Mouse (Mus musculus) skeletal muscle tissue, postnatal 0 days (tissue): ENCODE data around the gene Ifi205. TPM values are rescaled to one million over a fixed set of nuclear protein-coding genes. Genes with fewer than 3 reads are reported as not detected.

Experiments used
- polyA plus RNA-seq: library from polyadenylated mRNA; unstranded; fragments of >200 nt; fragmentation: Nextera tagmentation; extraction: Ambion mirVana; gene quantifications from 2 replicates; pipeline ENCODE4 v1.2.1, GENCODE M21; 2015

The Ifi205 gene
- polyA plus RNA-seq = 0.53 and 1.0 TPM in 2 replicates

GRCm38 (mm10) chr1:174031698-174032097 lies at the start of gene Ifi205:
Gene Ifi205 (minus strand): TSS chr1:174031810.

GRCm38 (mm10) chr1:174066305-174066704 lies 34.7 kb upstream of the Ifi205 start, which contains the start of gene Olfr430:
Gene Olfr430 (plus strand): TSS chr1:174066605.

GRCm38 (mm10) chr1:174048893-174049292 lies 17.3 kb upstream of the Ifi205 start, which contains the start of gene Olfr432:
Gene Olfr432 (plus strand): TSS chr1:174049205.

GRCm38 (mm10) chr1:174040523-174041177 lies 9.0 kb upstream of the Ifi205 start, which contains the start of gene Olfr433:
Gene Olfr433 (plus strand): TSS chr1:174040705.

GRCm38 (mm10) chr1:173982694-173983305 lies 48.8 kb downstream of the Ifi205 start, which contains the start of gene Ifi202b:
Gene Ifi202b (minus strand): TSS chr1:173982744.

Other genes starting within 250 kb of the Ifi205 start
- gene Ifi211, start 118.8 kb downstream of the Ifi205 start, polyA plus RNA-seq = 1.8 and 3.7 TPM in 2 replicates
- gene Mndal, start 89.3 kb downstream of the Ifi205 start, polyA plus RNA-seq = 5.9 and 10.4 TPM in 2 replicates
- 4.5 and 5.0 TPM in 2 replicates for gene Ifi203, start 89.1 kb downstream of the Ifi205 start, polyA plus RNA-seq
- 0.32 TPM in 1 of 2 replicates, not detected in the other for gene Ifi202b, start 49.1 kb downstream of the Ifi205 start, polyA plus RNA-seq
- not detected in 2 replicates for gene Olfr433, start 8.9 kb upstream of the Ifi205 start, polyA plus RNA-seq
- not detected in 2 replicates for gene Olfr432, start 17.4 kb upstream of the Ifi205 start, polyA plus RNA-seq
- gene Olfr430, start 34.8 kb upstream of the Ifi205 start, polyA plus RNA-seq = not detected in 2 replicates
- gene Olfr429, start 52.5 kb upstream of the Ifi205 start, polyA plus RNA-seq = not detected in 2 replicates
- gene Olfr427, start 65.1 kb upstream of the Ifi205 start, polyA plus RNA-seq = not detected in 2 replicates
- gene Olfr231, start 89.4 kb upstream of the Ifi205 start, polyA plus RNA-seq = not detected in 2 replicates
- gene Olfr424, start 99.7 kb upstream of the Ifi205 start, polyA plus RNA-seq = not detected in 2 replicates
- gene Olfr420, start 123.8 kb upstream of the Ifi205 start, polyA plus RNA-seq = not detected in 2 replicates
- gene Spta1, start 141.0 kb upstream of the Ifi205 start, polyA plus RNA-seq = 0.05 and 0.09 TPM in 2 replicates
- not detected in 2 replicates for gene Olfr419, start 220.3 kb upstream of the Ifi205 start, polyA plus RNA-seq